Mouse (Mus musculus) cerebellum, adult 11 months (tissue): ENCODE data around the gene Mapk6.
A peak's percentile ranks its signal among the peaks of the same experiment; 100 is the strongest.
"Not testable (repeated sequence)": the region's sequence is repeated elsewhere in the genome, so short reads cannot be mapped to it uniquely, and the experiment has no call there.

Experiments
- DNase-seq: peaks from one replicate; pipeline ENCODE4 v3.0.0; 2022

The Mapk6 gene

DNA sequence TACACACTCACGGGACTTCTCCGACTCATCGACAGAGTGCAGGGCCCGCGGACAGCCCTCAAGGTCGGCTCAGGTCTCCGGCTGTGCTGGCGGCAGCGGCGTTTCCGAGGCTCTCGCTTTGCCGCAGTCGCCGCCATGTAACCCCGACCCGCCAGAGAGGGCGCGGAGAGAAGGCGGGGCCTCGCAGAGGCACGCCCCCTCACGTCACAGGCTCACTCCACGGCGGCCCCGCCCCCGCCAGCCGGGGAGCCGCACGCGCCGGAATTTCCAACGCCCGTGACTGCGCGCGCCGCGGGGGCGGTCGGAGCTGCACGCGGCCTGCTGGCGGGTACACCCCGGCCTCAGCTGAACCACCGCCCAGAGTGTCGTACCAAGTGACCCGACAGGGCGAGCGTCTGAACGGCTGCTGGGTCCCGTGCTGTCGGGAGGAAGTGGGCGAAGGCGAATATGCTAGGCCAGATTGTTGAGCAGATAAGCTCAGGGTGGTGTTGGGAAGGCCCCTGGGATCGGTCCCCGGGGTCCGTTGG lies at the start of gene Mapk6:
Gene Mapk6, minus strand, starts transcription at position 154 of the 527 bp plus-strand sequence.
- DNase-seq: peak; percentile 98

DNA sequence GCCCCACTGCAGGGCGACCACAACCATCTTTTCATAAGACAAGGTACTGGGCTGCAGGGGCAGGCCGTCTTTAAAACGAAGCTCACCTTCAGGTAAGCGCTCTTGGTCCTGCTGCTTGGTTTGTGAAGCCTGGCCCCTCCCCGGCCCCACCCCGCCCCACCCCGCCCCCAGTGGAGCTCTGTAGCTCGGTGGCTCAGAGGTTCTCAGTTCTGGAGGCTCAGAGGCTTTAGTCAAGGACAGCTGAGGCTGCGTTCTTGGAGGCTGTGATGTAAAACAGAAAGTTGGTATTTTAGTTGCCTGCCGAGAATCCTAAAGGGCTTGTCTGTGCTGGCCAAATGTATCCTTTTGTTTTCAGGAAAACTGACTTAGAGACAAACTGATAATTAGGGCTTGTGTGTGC lies 45.9 kb upstream of the Mapk6 start:
- no peak for DNase-seq

DNA sequence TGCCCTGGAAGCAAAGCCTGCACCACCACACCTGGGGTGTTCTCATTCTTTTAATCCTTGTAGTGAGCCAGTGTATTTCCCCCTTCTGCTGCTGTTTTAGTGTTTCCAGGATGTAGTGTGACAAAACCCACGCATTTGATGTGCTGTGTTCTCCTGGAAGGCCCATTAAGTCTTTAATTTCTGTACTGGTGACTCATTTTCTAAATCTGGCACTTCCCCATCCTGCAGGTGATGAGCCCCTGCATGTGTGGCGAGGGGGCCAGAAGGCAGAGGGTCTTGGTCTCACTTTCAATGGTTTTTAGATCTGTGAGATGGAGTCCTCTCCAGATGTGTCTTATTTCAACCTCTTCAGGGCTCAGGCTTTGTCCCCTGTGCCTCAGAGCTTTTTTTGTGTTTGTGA lies 44.2 kb upstream of the Mapk6 start:
- no peak for DNase-seq

DNA sequence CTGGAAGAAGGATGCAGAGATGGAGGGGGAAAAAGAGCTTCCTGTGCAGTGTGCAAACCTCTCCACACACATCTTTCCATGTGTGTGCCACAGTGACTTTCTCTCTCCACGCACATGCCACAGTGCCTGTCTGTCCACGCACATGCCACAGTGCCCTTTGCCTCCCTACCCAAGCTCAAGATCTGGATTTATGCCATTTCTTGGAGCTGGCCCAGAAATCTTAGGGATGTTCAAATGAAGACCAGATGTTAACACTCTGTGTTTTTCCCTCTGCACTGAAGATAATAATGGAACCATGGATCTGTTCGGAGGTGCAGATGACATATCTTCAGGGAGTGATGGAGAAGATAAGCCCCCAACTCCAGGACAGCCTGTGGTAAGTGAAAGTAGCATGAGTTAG lies 38.2 kb upstream of the Mapk6 start:
- DNase-seq: no peak

DNA sequence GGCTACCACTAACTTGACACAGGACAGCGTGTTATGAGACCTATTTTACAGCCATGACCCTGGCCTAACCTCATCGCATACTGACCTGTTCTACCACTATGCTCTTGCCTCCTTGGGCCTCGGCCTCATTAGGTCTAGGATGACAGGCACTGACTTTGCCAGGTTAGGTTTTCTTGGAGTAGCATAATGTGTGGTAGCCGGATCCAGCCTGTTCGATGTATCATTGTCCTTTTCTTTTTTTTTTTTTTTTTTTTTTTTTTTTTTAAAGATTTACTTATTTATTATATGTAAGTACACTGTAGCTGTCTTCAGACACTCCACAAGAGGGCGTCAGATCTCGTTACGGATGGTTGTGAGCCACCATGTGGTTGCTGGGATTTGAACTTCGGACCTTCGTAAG lies 36.8 kb upstream of the Mapk6 start:
- DNase-seq: not testable (repeated sequence)

DNA sequence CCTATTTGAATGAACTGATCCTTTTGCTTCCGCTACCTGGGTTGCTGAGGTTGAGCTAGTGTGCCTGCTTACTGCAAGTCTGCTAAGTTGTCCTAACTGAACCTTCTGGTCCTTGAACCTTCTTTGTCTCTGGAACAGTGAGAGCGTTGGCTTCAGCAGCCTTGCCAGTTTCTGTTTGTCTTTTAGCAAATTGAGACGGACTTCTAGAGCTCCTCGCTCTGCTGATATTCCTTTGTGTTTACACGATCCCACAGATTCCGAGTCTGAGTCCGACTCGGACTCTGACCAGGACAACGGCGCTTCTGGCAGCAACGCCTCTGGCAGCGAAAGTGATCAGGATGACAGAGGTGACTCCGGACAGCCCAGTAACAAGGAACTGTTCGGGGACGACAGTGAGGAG lies 35.2 kb upstream of the Mapk6 start:
- DNase-seq: no peak

DNA sequence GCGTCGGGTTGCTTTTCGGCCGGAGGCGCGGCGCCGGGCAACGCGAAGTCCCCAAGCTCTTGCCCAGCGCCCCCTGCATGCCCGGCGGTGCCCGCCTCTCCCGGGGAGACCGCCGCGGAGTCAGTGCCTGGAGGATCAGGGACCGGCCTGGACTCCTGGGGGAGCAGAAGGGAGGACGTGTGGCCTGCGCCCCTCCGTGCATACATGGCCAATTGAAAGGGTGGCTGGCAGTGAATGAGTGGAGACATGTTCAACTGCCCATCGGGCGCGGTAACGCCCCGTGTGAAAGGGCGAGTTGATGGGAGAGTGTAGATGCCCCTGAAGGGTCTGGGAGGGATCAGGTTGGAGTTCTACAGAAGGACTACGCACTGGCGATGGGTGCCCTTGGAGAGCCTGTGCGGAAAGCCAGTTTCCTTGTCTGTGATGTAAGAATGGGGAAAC lies 31.9 kb upstream of the Mapk6 start:
- DNase-seq: no peak

DNA sequence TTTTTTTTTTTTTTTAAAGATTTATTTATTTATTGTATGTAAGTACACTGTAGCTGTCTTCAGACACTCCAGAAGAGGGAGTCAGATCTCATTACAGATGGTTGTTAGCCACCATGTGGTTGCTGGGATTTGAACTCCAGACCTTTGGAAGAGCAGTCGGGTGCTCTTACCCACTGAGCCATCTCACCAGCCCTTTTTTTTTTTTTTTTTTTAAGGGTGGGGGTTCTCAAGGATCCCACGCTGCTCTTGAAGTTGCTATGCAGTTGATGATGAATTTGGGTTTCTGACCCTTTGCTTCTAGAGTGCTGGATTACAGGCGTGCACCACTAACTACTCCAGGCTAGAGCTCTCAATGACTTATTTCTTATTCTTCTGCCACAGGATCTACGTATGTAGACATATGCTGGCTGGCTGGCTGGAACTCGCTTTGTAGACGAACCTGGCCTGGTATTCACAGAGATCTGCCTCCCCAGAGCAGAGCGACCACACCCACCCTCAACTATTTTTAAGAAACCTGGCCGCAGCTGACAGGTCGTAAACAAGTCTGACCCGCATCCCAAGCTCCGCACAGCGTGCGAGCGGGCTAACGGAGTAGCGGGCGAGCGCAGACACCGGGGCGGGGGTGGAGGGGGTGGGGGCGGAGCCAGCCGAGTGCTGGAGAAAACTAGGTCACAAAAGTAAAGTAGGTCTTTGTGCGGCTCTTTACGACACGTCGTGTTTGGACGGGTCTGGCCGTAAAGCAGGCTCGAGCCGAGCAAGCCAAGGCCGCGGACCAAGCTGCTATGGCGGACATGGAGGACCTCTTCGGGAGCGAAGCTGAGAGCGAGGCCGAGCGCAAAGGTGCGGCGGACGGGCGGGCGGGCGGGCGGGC lies 31.2 kb upstream of the Mapk6 start, which contains the start of gene Leo1:
Gene Leo1, plus strand, starts transcription at position 729 of the 871 bp plus-strand sequence.
- DNase-seq: peak; percentile 87

DNA sequence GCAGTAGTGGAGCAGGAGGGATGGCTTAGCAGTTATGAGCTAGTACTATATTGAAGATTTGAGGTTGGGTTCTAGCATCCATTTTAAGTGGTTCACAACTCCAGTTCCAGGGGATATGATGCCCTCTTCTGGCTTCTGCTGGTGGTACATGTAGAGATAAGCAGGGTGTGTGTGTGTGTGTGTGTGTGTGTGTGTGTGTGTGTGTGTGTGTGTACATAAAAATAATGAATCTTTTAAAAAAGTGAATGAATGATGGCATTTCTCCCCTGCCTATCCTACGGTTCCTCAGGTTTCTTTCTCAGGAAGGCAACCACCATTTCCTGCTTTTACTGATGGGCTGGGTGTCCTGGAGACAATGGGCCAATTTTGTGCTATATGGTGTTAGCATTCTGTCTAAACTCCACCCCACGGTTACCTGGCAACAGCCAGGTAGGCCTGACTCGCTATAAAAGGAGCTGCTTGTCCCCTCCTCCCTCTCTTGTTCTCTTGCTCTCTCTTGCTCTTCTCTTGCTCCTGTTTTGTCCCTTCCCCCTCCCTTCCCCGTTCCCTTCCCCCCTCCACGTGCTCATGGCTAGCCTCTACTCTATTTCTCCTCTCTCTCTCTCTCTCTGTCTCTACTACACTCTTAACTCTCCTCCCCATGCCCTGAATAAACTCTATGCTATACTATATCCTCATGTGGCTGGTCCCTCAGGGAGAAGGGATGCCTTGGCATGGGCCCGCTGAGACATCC lies 28.0 kb upstream of the Mapk6 start:
- DNase-seq: no peak

DNA sequence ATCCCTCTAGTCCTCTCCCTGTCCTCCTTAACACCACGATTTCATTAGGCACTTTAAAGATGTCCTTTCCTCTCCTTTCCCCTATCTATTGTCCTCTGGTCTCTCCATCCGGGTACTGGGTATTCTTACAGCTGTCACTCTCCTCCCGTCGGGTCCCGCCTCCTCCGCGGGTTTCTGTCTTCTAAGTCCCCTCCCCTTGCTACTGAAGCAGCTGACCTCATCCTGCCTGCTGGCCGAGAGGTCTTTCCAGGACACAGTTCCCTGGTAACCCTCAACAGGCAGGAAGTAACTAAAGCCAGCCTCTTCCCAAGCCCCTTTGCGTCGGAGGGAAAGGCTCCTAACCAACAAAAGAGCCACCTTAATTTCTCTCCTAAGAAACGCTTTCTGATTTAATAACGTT lies 26.1 kb upstream of the Mapk6 start:
- DNase-seq: no peak

DNA sequence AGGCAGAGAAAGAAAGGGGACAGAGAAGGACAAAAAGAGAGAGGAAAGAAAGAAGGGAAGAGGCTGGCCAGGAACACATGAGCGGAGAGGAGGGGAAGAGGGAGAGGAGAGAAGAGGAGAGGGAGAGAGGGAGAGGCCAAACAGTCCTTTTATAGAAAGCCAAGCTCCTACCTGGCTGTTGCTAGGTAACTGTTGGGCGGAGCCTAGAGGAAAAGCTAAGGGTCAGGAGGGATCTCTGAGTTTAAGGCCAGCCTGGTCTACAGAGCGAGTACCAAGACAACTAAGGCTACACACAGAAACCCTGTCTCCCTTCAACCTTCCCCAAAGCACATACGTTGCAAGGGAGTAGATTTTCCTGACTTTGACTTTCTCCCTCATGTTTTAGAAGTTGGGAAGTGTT lies 25.5 kb upstream of the Mapk6 start:
- no peak for DNase-seq

DNA sequence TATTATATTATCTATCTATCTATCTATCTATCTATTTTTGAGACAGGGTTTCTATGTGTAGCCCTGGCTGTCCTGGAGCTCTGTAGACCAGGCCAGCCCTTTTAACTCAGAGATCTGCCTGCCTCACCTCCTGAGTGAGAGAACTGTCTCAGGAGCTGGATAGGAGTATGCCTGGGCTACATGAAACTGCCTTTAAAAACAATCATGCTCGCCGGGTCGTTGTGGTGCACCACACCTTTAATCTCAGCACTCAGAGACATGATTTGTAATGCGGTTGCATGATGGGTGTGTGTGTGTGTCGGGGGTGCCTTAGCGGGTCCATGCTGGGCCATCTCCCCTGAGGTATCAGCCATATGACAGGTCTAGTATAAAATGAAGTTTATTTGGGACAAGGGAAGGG lies 25.1 kb upstream of the Mapk6 start:
- no peak for DNase-seq

DNA sequence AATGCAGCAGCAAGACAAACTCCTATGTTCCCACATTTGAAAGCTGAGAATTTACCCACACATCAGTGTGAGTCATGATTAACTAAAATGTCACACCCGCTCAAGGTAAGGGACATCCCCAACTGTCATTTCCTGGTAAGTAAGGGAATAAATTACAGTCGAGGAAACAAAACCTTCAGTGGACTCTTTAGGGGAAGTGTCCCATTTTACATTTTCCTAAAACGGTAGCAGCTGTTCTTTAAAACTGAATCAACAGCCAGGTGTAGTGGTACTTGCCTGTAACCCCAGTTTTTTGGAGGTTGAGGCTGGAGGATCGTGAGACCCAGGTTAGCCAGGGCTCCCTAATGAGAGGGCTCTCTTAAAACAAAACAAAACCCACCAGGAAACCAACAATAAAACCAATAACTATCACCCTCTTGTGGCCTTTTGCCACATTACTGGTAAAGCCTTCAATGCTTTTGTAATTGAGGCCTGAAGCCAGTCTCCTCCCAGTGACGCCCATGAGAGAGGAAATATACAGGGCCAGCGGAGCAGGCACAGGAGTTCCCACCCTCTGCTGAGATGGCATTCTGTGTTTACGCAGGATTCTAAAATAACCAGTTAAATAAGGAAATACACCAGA lies 24.5 kb upstream of the Mapk6 start:
- no peak for DNase-seq

DNA sequence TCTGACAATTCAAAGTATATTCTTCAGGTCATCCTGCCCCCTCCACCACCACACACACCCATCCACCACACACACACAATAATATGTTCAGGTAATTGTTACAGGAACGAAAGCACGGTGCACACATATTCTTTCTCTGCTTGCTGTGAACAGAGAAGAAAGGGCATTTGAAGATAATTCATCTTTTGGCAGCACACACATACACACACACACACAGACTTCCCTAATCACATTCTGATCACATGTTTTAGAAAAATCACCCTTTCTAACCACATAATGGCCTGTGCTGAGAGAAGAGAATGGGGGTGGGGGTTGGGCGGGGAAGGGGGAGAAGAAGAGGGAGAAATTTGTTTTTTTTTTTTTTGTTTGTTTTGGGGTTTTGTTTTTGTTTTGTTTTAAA lies 22.9 kb upstream of the Mapk6 start:
- no peak for DNase-seq

DNA sequence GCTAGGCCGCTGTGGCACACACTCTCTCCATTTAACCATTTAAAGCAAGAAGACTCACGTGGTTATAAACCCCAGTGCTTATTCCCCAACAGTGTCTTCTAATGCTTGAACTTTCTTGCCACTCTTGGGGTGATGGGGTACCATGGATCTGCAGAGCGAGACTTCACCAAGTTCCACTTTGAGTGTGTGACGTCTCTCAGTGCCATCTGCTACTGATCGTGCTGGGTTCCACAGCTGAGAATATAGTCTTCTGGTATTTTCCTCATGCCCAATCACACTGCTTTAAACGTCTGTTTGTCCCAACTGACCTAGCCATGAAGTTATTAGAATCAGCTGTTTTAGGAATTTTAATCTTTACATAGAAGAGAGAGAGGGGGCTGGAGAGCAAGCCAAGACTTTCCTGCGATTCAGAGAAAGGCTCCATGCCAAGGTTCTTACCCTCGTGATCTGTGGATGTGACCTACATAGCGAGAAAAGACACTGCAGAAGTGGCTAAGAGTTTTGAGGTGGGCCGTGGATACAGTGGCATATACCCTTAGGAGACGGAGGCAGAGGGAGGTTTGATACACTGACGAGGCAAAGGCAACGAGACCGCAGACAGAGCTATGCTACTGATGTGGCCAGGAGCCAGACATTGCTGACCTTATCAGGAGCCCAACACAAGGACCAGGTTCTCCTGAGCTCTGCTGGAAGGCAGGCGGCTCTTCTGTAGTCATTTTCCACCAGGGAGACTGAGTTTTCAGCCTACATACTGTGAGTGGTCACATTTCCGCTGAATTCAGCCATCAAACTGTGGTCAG lies 21.2 kb upstream of the Mapk6 start:
- peak; percentile 61 for DNase-seq

DNA sequence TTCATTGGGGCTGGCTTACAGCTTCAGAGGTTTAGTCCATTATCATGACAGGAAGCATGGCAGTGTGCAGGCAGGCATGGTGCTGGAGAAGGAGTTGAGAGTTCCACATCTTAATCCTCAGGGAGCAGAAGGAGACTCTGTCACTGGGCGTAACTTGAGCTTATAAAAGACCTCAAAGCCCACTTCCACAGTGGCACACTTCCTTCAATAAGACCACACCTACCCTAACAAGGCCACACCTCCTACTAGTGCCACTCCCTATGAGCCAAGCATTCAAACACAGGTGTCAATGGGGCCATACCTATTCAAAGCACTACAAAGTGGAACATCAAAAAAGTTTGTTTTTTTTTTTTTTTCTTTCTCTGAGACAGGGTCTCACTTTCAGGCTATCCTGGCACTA lies 19.9 kb upstream of the Mapk6 start:
- DNase-seq: no peak

DNA sequence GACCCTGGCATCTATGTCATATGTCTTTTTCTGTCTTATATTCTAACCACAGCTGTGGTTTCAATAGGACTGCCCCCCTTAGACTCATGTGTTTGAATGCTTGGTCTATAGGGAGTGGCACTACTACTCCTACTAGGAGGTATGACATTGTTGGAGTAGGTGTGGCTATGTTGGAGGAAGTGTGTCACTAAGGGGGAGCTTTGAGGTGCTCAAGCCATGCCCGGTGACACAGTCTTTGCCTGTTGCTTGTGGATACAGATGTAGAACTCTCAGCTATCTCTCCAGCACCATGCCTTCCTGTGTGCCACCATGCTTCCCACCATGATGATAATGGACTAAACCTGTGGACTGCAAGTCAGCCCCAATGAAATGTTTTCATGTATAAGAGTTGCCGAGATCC lies 19.2 kb upstream of the Mapk6 start:
- DNase-seq: no peak

DNA sequence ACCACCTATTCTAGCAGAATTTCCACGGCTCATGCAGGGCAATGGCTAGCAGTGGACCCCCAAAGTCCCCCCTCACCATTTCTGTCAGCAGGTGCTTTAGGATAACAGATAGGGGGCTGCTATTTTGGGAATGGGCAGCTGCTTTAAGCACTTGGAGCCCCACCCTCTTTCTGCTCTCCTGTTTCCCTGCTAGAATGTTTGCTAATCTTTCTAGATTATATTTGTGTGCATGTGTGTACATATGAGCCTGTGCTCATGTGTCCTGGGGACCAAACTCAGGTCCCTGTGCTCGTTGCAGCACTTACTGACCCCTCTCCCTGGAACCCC lies 18.4 kb upstream of the Mapk6 start:
- no peak for DNase-seq

DNA sequence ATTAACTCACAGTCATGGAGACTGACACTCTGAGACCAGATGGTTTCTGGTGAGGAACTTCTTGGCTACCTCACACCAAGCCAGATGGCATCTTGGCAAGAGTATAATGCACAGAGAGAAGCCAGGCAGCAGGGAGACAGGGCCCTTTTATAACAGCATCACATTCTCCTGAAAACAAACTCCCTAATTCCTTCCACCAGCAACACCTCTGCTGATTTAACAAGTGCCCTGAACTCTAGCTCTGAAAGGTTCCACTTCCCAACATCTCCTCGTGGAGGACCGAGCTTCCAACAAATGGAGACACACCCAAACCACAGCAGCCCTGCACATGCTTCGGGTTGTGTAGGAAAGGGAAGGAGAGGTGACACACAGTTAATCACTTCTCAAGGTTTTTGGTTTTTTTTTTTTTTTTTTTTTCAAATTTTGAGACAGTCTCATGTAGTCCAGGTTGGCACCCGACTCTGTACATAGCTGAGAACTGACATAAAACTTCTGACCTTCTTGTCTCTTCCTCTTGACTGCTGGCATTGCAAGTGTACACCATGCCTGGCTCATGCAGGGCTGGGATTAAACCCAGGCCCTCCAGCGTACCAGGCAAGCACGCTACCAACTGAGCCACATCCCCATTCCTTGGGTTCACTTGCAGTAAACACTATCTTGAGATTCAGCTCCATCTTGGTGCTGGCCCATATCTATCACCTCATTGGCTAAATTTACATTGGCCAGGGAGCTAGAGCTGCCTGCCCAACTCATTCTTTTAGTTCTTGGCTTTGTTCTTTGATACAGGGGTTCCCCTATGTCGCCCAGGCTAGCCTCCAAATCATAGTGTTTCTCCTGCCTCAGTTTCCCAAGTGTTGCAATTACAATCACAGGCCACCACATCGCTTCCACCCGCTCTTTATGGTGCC lies 17.8 kb upstream of the Mapk6 start:
- peak; percentile 80 for DNase-seq

DNA sequence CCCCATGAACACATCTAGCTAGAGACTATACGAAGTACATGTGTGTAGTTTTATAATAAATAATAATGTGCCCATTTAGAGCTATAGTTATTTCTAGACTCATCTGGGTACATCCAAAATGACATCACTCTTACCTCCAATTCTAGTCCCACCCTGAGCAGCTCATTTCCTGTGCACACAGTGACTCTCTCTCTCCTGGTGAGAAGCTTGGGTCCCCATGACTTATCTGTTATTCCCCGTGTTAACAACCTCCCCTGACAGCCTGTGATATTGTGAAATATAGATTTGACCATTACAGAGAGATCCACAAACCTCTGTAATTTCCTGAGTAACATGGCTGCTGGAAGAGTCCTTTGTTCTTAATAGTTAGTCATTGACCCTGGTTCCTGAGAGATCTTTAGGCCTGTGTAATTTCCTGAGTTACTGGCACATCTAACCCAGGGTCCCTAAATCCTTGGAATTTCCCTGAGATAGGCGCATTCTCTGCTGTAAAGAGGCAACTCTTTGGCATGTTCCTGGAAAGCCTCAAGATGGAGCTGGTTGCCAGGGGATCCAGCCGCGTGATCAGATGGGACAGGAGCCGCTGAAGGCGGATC lies 16.1 kb upstream of the Mapk6 start:
- DNase-seq: no peak
